Mouse (Mus musculus): ENCODE measurements around the gene Vmn2r46.
"Not testable (repeated sequence)": the region's sequence is repeated elsewhere in the genome, so short reads cannot be mapped to it uniquely, and the experiment has no call there.

The Vmn2r46 gene

DNA sequence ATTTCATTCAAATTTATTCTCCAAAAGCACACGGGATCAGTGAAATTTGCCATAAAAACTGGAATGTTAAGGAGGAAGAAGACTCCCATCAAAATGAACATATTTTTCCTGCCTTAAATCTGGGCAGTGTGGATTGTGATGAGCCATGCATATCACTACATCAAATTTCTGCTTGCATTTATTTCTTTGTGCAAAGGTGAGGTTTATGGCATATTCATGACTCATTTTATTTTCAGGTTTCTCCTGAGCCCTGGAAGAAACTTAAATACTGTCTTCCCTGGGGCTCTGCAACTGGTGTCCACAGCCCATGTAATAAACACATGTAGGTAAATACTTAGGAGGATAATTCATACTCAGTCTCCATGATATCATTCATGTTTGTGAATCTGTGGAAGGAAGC, at the start of gene Vmn2r46:
Vmn2r46 (minus strand) TSS at position 101 of the 400 bp plus-strand sequence.
- not testable (repeated sequence) for DNase-seq (ENCODE audit: low spot score)
